Mouse (Mus musculus) bone marrow, adult 2 months (tissue): ENCODE results near the gene Chn2.

Source experiments
- CTCF ChIP-seq: fragments of 200-500 bp; IDR thresholded peaks from 2 replicates; pipeline ENCODE4 v1.5.1; 2011; ENCODE audit warnings: low read length, control low read depth; ENCODE audit not compliant: control insufficient read depth, insufficient read depth
- POLR2A ChIP-seq: fragments of 200-500 bp; IDR thresholded peaks from 2 replicates; pipeline ENCODE4 v1.6.1; 2011; ENCODE audit warnings: low read depth, mild to moderate bottlenecking, control low read depth, low read length, borderline replicate concordance; ENCODE audit not compliant: control insufficient read depth

DNA sequence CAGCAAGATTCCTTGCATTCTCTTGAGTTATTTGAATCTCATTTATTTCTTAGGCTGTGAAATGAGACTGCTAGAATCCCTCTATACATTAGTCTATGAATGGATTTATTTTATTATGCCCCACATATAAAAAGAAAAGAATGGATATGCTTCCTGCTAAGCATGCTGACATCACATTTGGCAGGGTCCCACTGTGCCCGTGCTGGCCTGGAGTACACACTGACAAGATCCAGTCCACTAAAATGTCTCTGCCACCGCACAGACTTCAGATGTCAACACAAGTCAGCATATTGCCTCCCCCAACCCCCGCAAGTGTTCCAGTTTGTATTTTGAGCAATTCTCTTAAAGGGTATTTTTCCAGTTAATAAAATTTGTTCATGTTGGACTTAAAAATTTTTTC is 47.0 kb upstream of the Chn2 start:
- TF ChIP-seq CTCF = no peak
- no peak for TF ChIP-seq POLR2A
